Mouse (Mus musculus): ENCODE results near the gene Nup98.

Gene Nup98

DNA sequence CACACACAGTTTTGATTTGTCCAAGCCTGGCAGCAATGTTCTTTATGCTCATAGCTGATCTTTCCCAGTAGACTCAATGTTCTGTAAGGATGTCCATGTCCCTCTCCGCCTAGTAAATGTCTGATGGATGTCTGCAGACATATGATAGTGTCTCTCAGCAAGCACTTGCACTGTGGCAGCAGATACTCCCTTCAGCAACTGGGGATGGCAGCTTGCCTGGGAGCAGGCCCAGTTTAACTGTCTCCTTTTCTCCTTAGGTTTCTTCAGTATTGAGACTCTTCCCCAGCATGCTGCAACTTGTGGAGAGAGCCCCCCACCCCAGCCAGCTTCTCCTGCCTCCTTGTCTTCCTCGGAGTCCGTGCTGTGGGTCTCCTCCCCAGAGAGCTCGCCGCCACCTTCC lies 128.2 kb downstream of the Nup98 start:
- ATAC-seq (ENCODE audit: insufficient number of reproducible peaks, low FRiP score, low TSS enrichment): no peak

DNA sequence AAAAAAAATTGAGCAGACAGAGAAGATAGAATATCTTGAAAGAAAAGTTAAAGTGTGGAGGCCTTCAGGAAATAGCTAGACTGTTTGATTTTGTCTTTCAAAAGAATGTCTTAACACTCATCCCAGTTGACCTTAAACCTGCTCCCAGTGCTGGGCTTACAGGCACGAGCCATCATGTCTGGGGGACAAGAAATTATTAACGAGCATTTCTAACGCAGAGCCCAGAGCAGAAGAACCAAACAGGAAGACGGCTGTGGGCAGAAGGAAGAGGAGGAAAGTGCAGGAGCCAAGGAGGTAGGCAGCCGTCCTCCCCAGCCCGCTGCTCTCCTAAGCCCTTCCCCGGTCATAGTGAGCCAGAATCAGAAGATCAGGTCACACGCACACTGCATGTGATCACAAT lies 129.7 kb downstream of the Nup98 start:
- ATAC-seq (ENCODE audit: insufficient number of reproducible peaks, low FRiP score, low TSS enrichment): no peak

DNA sequence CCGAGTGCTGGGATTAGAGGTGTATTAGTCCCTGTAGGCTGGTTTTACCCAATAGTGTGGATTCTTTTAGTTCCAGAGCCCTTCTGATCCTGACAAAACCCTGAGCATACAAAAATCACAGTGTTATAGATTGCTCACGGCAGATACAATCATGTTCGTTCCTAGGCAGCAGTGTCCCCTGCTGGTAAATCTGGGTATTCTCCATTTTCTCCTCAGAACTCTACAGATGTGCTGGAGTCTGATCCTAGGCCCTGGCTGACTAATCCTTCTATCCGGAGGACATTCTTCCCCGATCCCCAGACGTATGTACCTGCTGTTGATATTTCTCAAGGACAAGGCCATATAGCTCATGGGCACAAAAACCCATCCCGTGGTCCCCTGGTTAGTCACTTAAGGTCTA lies 131.5 kb downstream of the Nup98 start:
- no peak for ATAC-seq (ENCODE audit: insufficient number of reproducible peaks, low FRiP score, low TSS enrichment)

DNA sequence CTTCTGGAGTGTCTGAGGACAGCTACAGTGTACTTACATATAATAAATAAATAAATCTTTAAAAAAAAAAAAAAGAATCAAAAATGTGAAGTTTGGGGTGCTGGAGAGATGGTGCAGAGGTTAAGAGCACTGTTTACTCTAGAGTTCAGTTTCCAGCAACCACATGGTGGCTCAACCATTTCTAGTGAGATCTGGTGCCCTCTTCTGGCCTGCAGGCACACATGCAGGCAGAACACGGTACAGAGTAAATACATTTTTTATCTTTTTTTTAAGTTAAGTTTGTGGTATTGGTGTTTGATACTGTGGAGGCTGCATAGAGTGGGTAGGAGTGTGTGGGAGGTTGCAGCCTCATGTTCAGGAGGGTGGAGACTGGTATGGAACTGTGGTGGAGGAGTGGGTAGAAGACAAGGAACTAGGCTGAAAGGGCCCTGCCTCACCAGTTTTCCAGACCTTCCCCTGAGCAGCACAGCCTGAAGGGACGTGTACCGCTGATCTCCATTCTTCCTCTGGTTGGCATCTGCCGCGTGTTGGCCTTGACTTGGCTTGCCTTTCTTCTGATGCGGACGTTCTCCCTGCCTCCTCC lies 133.2 kb downstream of the Nup98 start:
- ATAC-seq (ENCODE audit: insufficient number of reproducible peaks, low FRiP score, low TSS enrichment): no peak
